ENCODE assay signal across 9 mouse cellular contexts in genomic region chr9:64590634-64591041, GRCm38 (mm10).
DNase-seq lines count a peak whose midpoint lies in the region; ATAC-seq and TF ChIP-seq lines count a peak whose summit lies in the region.
"Had no signal": no experiment of that assay in that cellular context is flagged by ENCODE, and none has a peak within 500 bp of the region (broad histone marks: within the 10 kb centered on the region; RNA-seq: fewer than 3 reads in every experiment).

No protein-coding gene starts in this region.

- no peak overlapping the region for H3K27ac ChIP-seq in hindbrain, embryonic 14.5 days
- H3K27ac ChIP-seq in hindbrain, embryonic 12.5 days, result no peak overlapping the region
- no peak overlapping the region for H3K27ac ChIP-seq in gastrocnemius, adult 2 months
- H3K27ac ChIP-seq: limb, embryonic 13.5 days had no signal

- no peak overlapping the region for H3K4me2 ChIP-seq in hindbrain, embryonic 14.5 days (replicated peaks)
- H3K4me2 ChIP-seq in hindbrain, embryonic 12.5 days (replicated peaks), result no peak overlapping the region
- H3K4me2 ChIP-seq: limb, embryonic 13.5 days had no signal

- no peak for TF ChIP-seq CTCF in gastrocnemius, adult 2 months (IDR thresholded peaks at IDR 0.05)

- H3K9ac ChIP-seq in hindbrain, embryonic 14.5 days, result no peak overlapping the region
- no peak overlapping the region for H3K9ac ChIP-seq in hindbrain, embryonic 12.5 days
- H3K9ac ChIP-seq: limb, embryonic 13.5 days had no signal

- H3K27me3 ChIP-seq in hindbrain, embryonic 14.5 days (ENCODE audit: control insufficient read depth, insufficient read depth, low read length), result no peaks in the 10 kb centered on the region
- peaks cover 3% of the 10 kb centered on the region; the same call in 1 of the 2 replicates for H3K27me3 ChIP-seq in hindbrain, embryonic 12.5 days

- H3K4me1 ChIP-seq in hindbrain, embryonic 14.5 days (replicated peaks; ENCODE audit: control insufficient read depth, insufficient read depth, low read length), result peaks cover 16% of the 10 kb centered on the region
- peaks cover 25% of the 10 kb centered on the region for H3K4me1 ChIP-seq in hindbrain, embryonic 12.5 days

- no peaks in the 10 kb centered on the region for H3K9me3 ChIP-seq in hindbrain, embryonic 14.5 days (ENCODE audit: control insufficient read depth, low read length)
- H3K9me3 ChIP-seq in hindbrain, embryonic 12.5 days (replicated peaks), result no peaks in the 10 kb centered on the region
- H3K9me3 ChIP-seq: limb, embryonic 13.5 days had no signal

- H3K4me3 ChIP-seq in hindbrain, embryonic 14.5 days (replicated peaks; ENCODE audit: low read length), result no peak overlapping the region
- no peak overlapping the region for H3K4me3 ChIP-seq in hindbrain, embryonic 12.5 days
- no peak overlapping the region for H3K4me3 ChIP-seq in gastrocnemius, adult 2 months
- H3K4me3 ChIP-seq: limb, embryonic 13.5 days had no signal

- H3K36me3 ChIP-seq in hindbrain, embryonic 14.5 days (replicated peaks; ENCODE audit: control insufficient read depth, insufficient read depth), result no peaks in the 10 kb centered on the region
- no peaks in the 10 kb centered on the region for H3K36me3 ChIP-seq in hindbrain, embryonic 12.5 days
- H3K36me3 ChIP-seq: limb, embryonic 13.5 days had no signal

- DNase-seq in hindbrain, embryonic 14.5 days (ENCODE audit: low spot score), result peak; percentile 38
- peak; percentile 84 for DNase-seq in brain, adult 2 months (ENCODE audit: low read depth, low spot score)
- peak; percentile 64 for DNase-seq in gastrocnemius, adult 2 months
- peak; percentile 48 to 54 for DNase-seq in layer of hippocampus, postnatal 36 days
- peak; percentile 21 for DNase-seq in skeletal muscle tissue, adult 2 months (ENCODE audit: low read depth, low spot score)
- no peak for DNase-seq in thymus, postnatal 4 days
- no peak for DNase-seq in thymus, postnatal 0 days (ENCODE audit: low spot score)

- 40% methylated on average over 5 of the region's 5 CpGs for WGBS in hindbrain, embryonic 14.5 days
- 62% methylated on average over 5 of the region's 5 CpGs for WGBS in hindbrain, embryonic 12.5 days

- no peak for ATAC-seq in hindbrain, embryonic 14.5 days (ENCODE audit: low FRiP score)
- no peak for ATAC-seq in hindbrain, embryonic 12.5 days (ENCODE audit: low FRiP score)

- intact Hi-C loops in gastrocnemius, adult 2 months (cut with DNase I), result no loop called here

Comparison
In these comparisons a context has a peak if more than half of its experiments do, and no peak if none do; other contexts are left out.
1. DNase-seq: peak in hindbrain, embryonic 14.5 days (single experiment), brain, adult 2 months (single experiment), gastrocnemius, adult 2 months (single experiment), layer of hippocampus, postnatal 36 days (2 of 2) and skeletal muscle tissue, adult 2 months (single experiment); none in thymus, postnatal 4 days (single experiment) and thymus, postnatal 0 days (single experiment).